Mouse (Mus musculus) embryonic facial prominence, embryonic 10.5 days (tissue): ENCODE measurements around the gene Elovl6. TPM values are rescaled to one million over a fixed set of nuclear protein-coding genes. Genes with fewer than 3 reads are reported as not detected.

Experiments used
- DNase-seq: peaks from one replicate; pipeline ENCODE4 v3.0.0-alpha.2; 2017; ENCODE audit warnings: low spot score
- H3K27ac ChIP-seq: fragments of 300-500 bp; sonication (generic); replicated peaks from 2 replicates; pipeline ENCODE4 v1.5.1; 2016; ENCODE audit warnings: mild to moderate bottlenecking
- H3K27me3 ChIP-seq: fragments of 300-500 bp; sonication (generic); replicated peaks from 2 replicates; pipeline ENCODE4 v1.6.1; 2016; ENCODE audit warnings: low read depth, mild to moderate bottlenecking; ENCODE audit not compliant: poor library complexity, severe bottlenecking
- H3K36me3 ChIP-seq: fragments of 300-500 bp; sonication (generic); replicated peaks from 2 replicates; pipeline ENCODE4 v1.6.1; 2016; ENCODE audit warnings: mild to moderate bottlenecking, moderate library complexity
- H3K4me1 ChIP-seq: fragments of 300-500 bp; sonication (generic); 2 replicates; pipeline ENCODE4 v1.6.1; 2016
- H3K4me3 ChIP-seq: fragments of 300-500 bp; sonication (generic); 2 replicates; pipeline ENCODE4 v1.5.1; 2016; ENCODE audit warnings: mild to moderate bottlenecking, moderate library complexity
- H3K9me3 ChIP-seq: fragments of 300-500 bp; sonication (generic); 2 replicates; pipeline ENCODE4 v1.6.1; 2016; ENCODE audit warnings: mild to moderate bottlenecking
- WGBS: fragments of 180-500 bp; shearing (Covaris S2); methylation state at CpG from one replicate; pipeline ENCODE4 v1.1.7; 2016; 5-methylcytosine and 5-hydroxymethylcytosine counted together
- polyA plus RNA-seq: library from polyadenylated mRNA; unstranded; fragments of >200 nt; fragmentation: Nextera tagmentation; extraction: Ambion mirVana; gene quantifications from 2 replicates; pipeline ENCODE4 v1.2.1, GENCODE M21; 2016

Elovl6 gene
- polyA plus RNA-seq, 1 experiment from 2014 or later, result 50.6 TPM

GRCm38 (mm10) chr3:129646781-129647180 lies 114.6 kb downstream of the Elovl6 start:
- no peak for DNase-seq
- Histone ChIP-seq H3K4me3 (no peak overlapping the region), H3K4me1 (peaks cover 23% of the 10 kb centered on the region; the same call in 1 of the 2 replicates), H3K27me3 (no peaks in the 10 kb centered on the region), H3K27ac (no peak overlapping the region), H3K9me3 (no peaks in the 10 kb centered on the region), H3K36me3 (no peaks in the 10 kb centered on the region)
- 88% methylated on average over 5 of the region's 5 CpGs for WGBS

GRCm38 (mm10) chr3:129647312-129647711 lies 115.2 kb downstream of the Elovl6 start:
- no peak overlapping the region for H3K27ac ChIP-seq
- H3K27me3 ChIP-seq, result no peaks in the 10 kb centered on the region
- peaks cover 23% of the 10 kb centered on the region; the same call in 1 of the 2 replicates for H3K4me1 ChIP-seq
- no peak overlapping the region for H3K4me3 ChIP-seq
- DNase-seq, result no peak
- H3K9me3 ChIP-seq, result no peaks in the 10 kb centered on the region
- no peaks in the 10 kb centered on the region for H3K36me3 ChIP-seq
- WGBS, result 82% methylated on average over 10 of the region's 10 CpGs

DNA sequence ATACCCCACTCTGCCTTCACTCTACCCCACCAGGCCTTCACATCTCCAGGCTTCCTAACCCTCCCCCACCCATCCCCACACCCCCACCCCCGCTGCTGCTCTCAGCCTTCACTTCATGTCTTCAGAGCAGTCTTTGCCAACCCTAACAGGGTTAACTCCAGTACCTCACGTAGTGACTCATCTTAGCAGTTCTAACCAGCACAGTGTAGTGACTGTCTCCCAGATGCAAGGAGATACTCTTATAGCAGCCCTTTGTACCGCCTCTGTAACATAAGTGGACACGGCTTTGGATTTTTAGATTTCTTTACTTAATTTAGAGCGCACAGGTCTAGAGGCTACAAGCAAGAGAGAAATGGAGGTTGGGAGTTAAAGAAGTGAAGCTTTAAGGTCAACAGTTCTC lies 116.4 kb downstream of the Elovl6 start:
- WGBS, result 72% methylated on average over 5 of the region's 5 CpGs
- H3K27me3 ChIP-seq, result no peaks in the 10 kb centered on the region
- H3K9me3 ChIP-seq, result no peaks in the 10 kb centered on the region
- H3K4me1 ChIP-seq, result peaks cover 23% of the 10 kb centered on the region; the same call in 1 of the 2 replicates
- no peak overlapping the region for H3K27ac ChIP-seq
- no peak for DNase-seq
- no peaks in the 10 kb centered on the region for H3K36me3 ChIP-seq
- H3K4me3 ChIP-seq, result no peak overlapping the region

GRCm38 (mm10) chr3:129649586-129650292 lies 117.6 kb downstream of the Elovl6 start:
- peak; percentile 15 for DNase-seq
- H3K9me3 ChIP-seq, result no peaks in the 10 kb centered on the region
- no peak overlapping the region for H3K4me3 ChIP-seq
- H3K4me1 ChIP-seq, result peaks cover 23% of the 10 kb centered on the region; the same call in 1 of the 2 replicates
- H3K27ac ChIP-seq, result no peak overlapping the region
- 61% methylated on average over 8 of the region's 8 CpGs for WGBS
- no peaks in the 10 kb centered on the region for H3K36me3 ChIP-seq
- no peaks in the 10 kb centered on the region for H3K27me3 ChIP-seq

DNA sequence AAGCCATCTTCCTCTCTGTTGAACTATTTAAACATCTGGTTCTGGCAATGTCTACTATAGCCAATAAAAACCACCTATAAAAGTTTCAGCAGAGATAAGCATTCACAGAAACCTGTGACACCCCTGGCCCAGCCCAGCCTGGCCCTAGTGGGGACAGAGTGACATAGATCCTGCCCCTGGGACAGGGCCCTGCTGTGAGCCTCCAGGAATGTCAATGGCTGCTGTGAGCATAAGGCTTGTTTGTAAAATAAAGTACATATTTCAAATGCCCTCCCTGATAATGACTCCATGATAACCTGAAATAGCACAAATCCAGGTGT lies 118.1 kb downstream of the Elovl6 start:
- Histone ChIP-seq H3K4me1 (peaks cover 23% of the 10 kb centered on the region; the same call in 1 of the 2 replicates), H3K27ac (no peak overlapping the region), H3K27me3 (no peaks in the 10 kb centered on the region), H3K4me3 (no peak overlapping the region), H3K36me3 (no peaks in the 10 kb centered on the region), H3K9me3 (no peaks in the 10 kb centered on the region)
- no peak for DNase-seq

DNA sequence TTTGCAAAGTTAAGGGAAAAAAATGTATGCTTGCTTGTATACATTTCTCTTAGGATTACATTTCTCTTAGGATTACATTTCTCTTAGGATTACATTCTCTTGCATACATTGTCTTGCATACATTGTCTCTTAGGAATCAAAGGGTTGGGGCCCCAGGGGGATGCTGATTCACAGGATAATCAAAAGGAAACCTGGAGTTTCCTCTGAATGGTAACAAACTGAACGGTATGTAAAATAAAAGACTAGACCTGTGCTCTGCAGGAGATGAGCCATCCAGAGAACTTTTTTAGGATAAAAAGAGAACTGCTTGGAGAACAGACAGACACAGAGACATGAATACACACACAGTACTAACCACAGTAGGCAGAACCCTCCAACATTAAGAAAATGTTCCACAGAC lies 118.8 kb downstream of the Elovl6 start:
- Histone ChIP-seq H3K36me3 (no peaks in the 10 kb centered on the region), H3K9me3 (no peaks in the 10 kb centered on the region), H3K27me3 (no peaks in the 10 kb centered on the region), H3K4me1 (peaks cover 17% of the 10 kb centered on the region; the same call in 1 of the 2 replicates), H3K27ac (no peak overlapping the region), H3K4me3 (no peak overlapping the region)
- no peak for DNase-seq
- WGBS, result 22% methylated on average over 1 of the region's 1 CpGs

GRCm38 (mm10) chr3:129651765-129652164 lies 119.6 kb downstream of the Elovl6 start:
- Histone ChIP-seq H3K4me3 (no peak overlapping the region), H3K4me1 (peaks cover 17% of the 10 kb centered on the region; the same call in 1 of the 2 replicates), H3K36me3 (no peaks in the 10 kb centered on the region), H3K27ac (no peak overlapping the region), H3K27me3 (no peaks in the 10 kb centered on the region), H3K9me3 (no peaks in the 10 kb centered on the region)
- 91% methylated on average over 8 of the region's 8 CpGs for WGBS
- DNase-seq, result no peak

DNA sequence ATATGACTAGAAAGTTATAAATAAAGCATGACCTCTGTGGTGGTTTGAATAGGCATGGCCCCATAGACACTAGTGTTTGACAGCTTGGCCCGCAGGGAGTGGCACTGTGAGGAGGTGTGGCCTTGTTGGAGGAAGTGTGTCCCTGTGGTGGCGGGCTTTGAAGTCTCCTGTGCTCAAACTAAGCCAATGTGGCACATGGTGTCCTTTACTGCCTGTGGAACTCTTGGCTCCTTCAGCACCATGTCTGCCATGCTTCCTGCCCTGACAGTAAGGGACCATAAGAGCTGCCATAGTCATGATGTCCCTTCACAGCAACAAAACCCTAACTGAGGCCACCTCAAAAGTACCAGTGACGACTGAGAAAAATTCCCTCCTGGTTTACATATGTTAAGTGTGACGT lies 120.3 kb downstream of the Elovl6 start:
- Histone ChIP-seq H3K36me3 (no peaks in the 10 kb centered on the region), H3K27me3 (no peaks in the 10 kb centered on the region), H3K4me3 (no peak overlapping the region), H3K4me1 (peaks cover 15% of the 10 kb centered on the region; the same call in 1 of the 2 replicates), H3K9me3 (no peaks in the 10 kb centered on the region), H3K27ac (no peak overlapping the region)
- DNase-seq, result no peak
- WGBS, result 88% methylated on average over 4 of the region's 4 CpGs

GRCm38 (mm10) chr3:129656540-129656939 lies 124.4 kb downstream of the Elovl6 start:
- Histone ChIP-seq H3K4me3 (no peak overlapping the region), H3K27me3 (no peaks in the 10 kb centered on the region), H3K27ac (no peak overlapping the region), H3K4me1 (no peaks in the 10 kb centered on the region), H3K9me3 (no peaks in the 10 kb centered on the region), H3K36me3 (no peaks in the 10 kb centered on the region)
- no peak for DNase-seq
- 79% methylated on average over 4 of the region's 4 CpGs for WGBS

- no peaks in the 10 kb centered on the region for H3K9me3 ChIP-seq
- 92% methylated on average over 9 of the region's 9 CpGs for WGBS
- DNase-seq, result no peak
These were observed 125.1 kb downstream of the Elovl6 start for GRCm38 (mm10) chr3:129657222-129657621.

GRCm38 (mm10) chr3:129657775-129658174 lies 125.6 kb downstream of the Elovl6 start:
- no peak for DNase-seq
- WGBS, result 92% methylated on average over 11 of the region's 11 CpGs
- Histone ChIP-seq H3K4me1 (no peaks in the 10 kb centered on the region), H3K36me3 (no peaks in the 10 kb centered on the region), H3K9me3 (no peaks in the 10 kb centered on the region), H3K27ac (no peak overlapping the region), H3K27me3 (no peaks in the 10 kb centered on the region), H3K4me3 (no peak overlapping the region)

More at GRCm38 (mm10) chr3:129657222-129657621, 125.1 kb downstream of the Elovl6 start:
- no peaks in the 10 kb centered on the region for H3K36me3 ChIP-seq
- H3K4me1 ChIP-seq, result no peaks in the 10 kb centered on the region
- no peaks in the 10 kb centered on the region for H3K27me3 ChIP-seq
- H3K27ac ChIP-seq, result no peak overlapping the region
- no peak overlapping the region for H3K4me3 ChIP-seq

GRCm38 (mm10) chr3:129658776-129659175 lies 126.6 kb downstream of the Elovl6 start:
- Histone ChIP-seq H3K4me1 (no peaks in the 10 kb centered on the region), H3K36me3 (no peaks in the 10 kb centered on the region), H3K9me3 (no peaks in the 10 kb centered on the region), H3K4me3 (no peak overlapping the region), H3K27ac (no peak overlapping the region), H3K27me3 (no peaks in the 10 kb centered on the region)
- DNase-seq, result no peak
- 93% methylated on average over 7 of the region's 7 CpGs for WGBS

GRCm38 (mm10) chr3:129663906-129664305 lies 131.8 kb downstream of the Elovl6 start:
- 87% methylated on average over 2 of the region's 2 CpGs for WGBS
- H3K27ac ChIP-seq, result no peak overlapping the region
- 0 out of 2 replicates have a peak, but pooled peaks cover 3% of the 10 kb centered on the region for H3K9me3 ChIP-seq
- H3K4me1 ChIP-seq, result no peaks in the 10 kb centered on the region
- DNase-seq, result no peak
- no peaks in the 10 kb centered on the region for H3K36me3 ChIP-seq
- H3K27me3 ChIP-seq, result no peaks in the 10 kb centered on the region
- H3K4me3 ChIP-seq, result no peak overlapping the region
